ENCODE assay signal across 16 mouse cellular contexts in the genomic region with DNA sequence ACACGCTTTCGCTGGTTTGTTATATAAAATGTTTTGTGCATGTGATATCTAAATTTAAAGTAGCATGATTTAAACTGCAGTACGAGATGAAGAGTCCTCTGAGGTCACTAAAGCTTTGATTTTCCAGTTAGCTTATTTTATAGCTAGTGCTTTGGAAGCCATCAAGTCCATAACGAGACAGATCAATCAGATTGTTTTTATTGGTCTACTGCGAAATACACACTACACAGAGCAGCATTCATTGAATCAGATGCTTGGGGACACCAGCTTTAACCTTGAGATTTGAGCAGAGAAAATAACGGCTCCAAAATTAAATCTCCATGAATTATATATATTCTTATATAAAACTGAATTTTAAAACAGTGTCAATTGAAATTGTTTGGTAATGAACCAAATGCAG.
"Had no signal": no experiment of that assay in that cellular context is flagged by ENCODE, and none has a peak within 500 bp of the region (broad histone marks: within the 10 kb centered on the region; RNA-seq: fewer than 3 reads in every experiment).

No protein-coding gene starts in this region.

- DNase-seq: retina, postnatal 1 day; right cerebral cortex, adult 18-20 months; right cerebral cortex, postnatal 14 days; right cerebral cortex, postnatal 25 days; right cerebral cortex, postnatal 4 days; spleen, adult 18-20 months; thymus, adult 18-20 months; thymus, adult 2 months; thymus, postnatal 14 days; thymus, postnatal 25 days; thymus, postnatal 36 days; thymus, postnatal 4 days had no signal

- H3K27ac ChIP-seq: neural tube, embryonic 12.5 days; neural tube, embryonic 13.5 days; stomach, embryonic 15.5 days; stomach, postnatal 0 days had no signal

- H3K4me3 ChIP-seq: neural tube, embryonic 12.5 days; neural tube, embryonic 13.5 days; stomach, embryonic 15.5 days had no signal

- H3K27me3 ChIP-seq: neural tube, embryonic 12.5 days; neural tube, embryonic 13.5 days; stomach, embryonic 15.5 days had no signal

- H3K9ac ChIP-seq: neural tube, embryonic 12.5 days; neural tube, embryonic 13.5 days; stomach, embryonic 15.5 days had no signal

- H3K9me3 ChIP-seq: neural tube, embryonic 12.5 days; neural tube, embryonic 13.5 days; stomach, embryonic 15.5 days had no signal

- H3K4me2 ChIP-seq: neural tube, embryonic 12.5 days; neural tube, embryonic 13.5 days; stomach, embryonic 15.5 days had no signal

- H3K4me1 ChIP-seq: neural tube, embryonic 12.5 days; neural tube, embryonic 13.5 days; stomach, embryonic 15.5 days had no signal

- H3K36me3 ChIP-seq: neural tube, embryonic 12.5 days; neural tube, embryonic 13.5 days; stomach, embryonic 15.5 days had no signal
